Mouse (Mus musculus) brain, embryonic 18.5 days (tissue): ENCODE results near the gene Ago3.

Experiments used
- DNase-seq: peaks from one replicate; pipeline ENCODE4 v3.0.0-alpha.2; 2012; ENCODE audit warnings: low read depth, low spot score

Ago3 gene

GRCm38 (mm10) chr4:126423866-126424265 lies 5.5 kb downstream of the Ago3 start:
- DNase-seq = no peak

- no peak for DNase-seq
Observed at GRCm38 (mm10) chr4:126415707-126416106, 13.6 kb downstream of the Ago3 start.

GRCm38 (mm10) chr4:126412526-126412925 lies 16.8 kb downstream of the Ago3 start:
- DNase-seq = no peak

- DNase-seq = no peak
Observed at GRCm38 (mm10) chr4:126371497-126371896, 57.9 kb downstream of the Ago3 start.

GRCm38 (mm10) chr4:126360069-126360468 lies 69.3 kb downstream of the Ago3 start:
- DNase-seq = no peak

GRCm38 (mm10) chr4:126343451-126343850 lies 85.9 kb downstream of the Ago3 start:
- DNase-seq = no peak

GRCm38 (mm10) chr4:126339461-126339860 lies 89.9 kb downstream of the Ago3 start:
- DNase-seq = no peak

- no peak for DNase-seq
Observed at GRCm38 (mm10) chr4:126332358-126332757, 97.0 kb downstream of the Ago3 start.

GRCm38 (mm10) chr4:126331751-126332150 lies 97.6 kb downstream of the Ago3 start:
- no peak for DNase-seq

- no peak for DNase-seq
Observed at GRCm38 (mm10) chr4:126330295-126330694, 99.1 kb downstream of the Ago3 start.

GRCm38 (mm10) chr4:126326036-126326435 lies 103.3 kb downstream of the Ago3 start:
- no peak for DNase-seq

GRCm38 (mm10) chr4:126325281-126325861 lies 104.0 kb downstream of the Ago3 start, which contains the start of gene Tekt2:
Gene Tekt2, minus strand, starts transcription at chr4:126325688.
- DNase-seq = no peak

- DNase-seq = no peak
Observed at GRCm38 (mm10) chr4:126324861-126325260, 104.5 kb downstream of the Ago3 start.

- no peak for DNase-seq
Observed at GRCm38 (mm10) chr4:126322646-126323045, 106.7 kb downstream of the Ago3 start.

- DNase-seq = no peak
Observed at GRCm38 (mm10) chr4:126321854-126322511, 107.4 kb downstream of the Ago3 start.

GRCm38 (mm10) chr4:126321111-126321853 lies 108.1 kb downstream of the Ago3 start, which contains the start of gene Adprhl2:
Gene Adprhl2, minus strand, starts transcription at chr4:126321703.
- peak; percentile 89 for DNase-seq

GRCm38 (mm10) chr4:126319806-126320205 lies 109.5 kb downstream of the Ago3 start:
- DNase-seq = no peak

GRCm38 (mm10) chr4:126316443-126317040 lies 112.8 kb downstream of the Ago3 start:
- no peak for DNase-seq

GRCm38 (mm10) chr4:126315931-126316330 lies 113.4 kb downstream of the Ago3 start:
- DNase-seq = no peak

GRCm38 (mm10) chr4:126314393-126314792 lies 115.0 kb downstream of the Ago3 start:
- no peak for DNase-seq

GRCm38 (mm10) chr4:126313202-126313601 lies 116.2 kb downstream of the Ago3 start:
- no peak for DNase-seq

- DNase-seq = no peak
Observed at GRCm38 (mm10) chr4:126311566-126312200, 117.7 kb downstream of the Ago3 start.
